Mouse (Mus musculus): ENCODE measurements around the gene Grsf1.
A peak's percentile ranks its signal among the peaks of the same experiment; 100 is the strongest.

The Grsf1 gene

GRCm38 (mm10) chr5:88675443-88676387 is at the start of gene Grsf1:
TSS of gene Grsf1 (minus strand) at chr5:88676171.
- DNase-seq (ENCODE audit: low spot score): peak; percentile 38

GRCm38 (mm10) chr5:88724030-88724429 is 48.1 kb upstream of the Grsf1 start:
- DNase-seq (ENCODE audit: low spot score): no peak

GRCm38 (mm10) chr5:88722213-88722600 is 46.2 kb upstream of the Grsf1 start:
- DNase-seq (ENCODE audit: low spot score): no peak

GRCm38 (mm10) chr5:88721565-88722212 is 45.7 kb upstream of the Grsf1 start:
- no peak for DNase-seq (ENCODE audit: low spot score)

GRCm38 (mm10) chr5:88721003-88721475 is 45.1 kb upstream of the Grsf1 start:
- DNase-seq (ENCODE audit: low spot score): no peak

GRCm38 (mm10) chr5:88720116-88721002 is 44.4 kb upstream of the Grsf1 start, which contains the start of gene Mob1b:
TSS of gene Mob1b (plus strand) at chr5:88720855.
- DNase-seq (ENCODE audit: low spot score): peak; percentile 84

GRCm38 (mm10) chr5:88716983-88717382 is 41.0 kb upstream of the Grsf1 start:
- no peak for DNase-seq (ENCODE audit: low spot score)

GRCm38 (mm10) chr5:88712328-88712727 is 36.4 kb upstream of the Grsf1 start:
- DNase-seq (ENCODE audit: low spot score): no peak

GRCm38 (mm10) chr5:88711618-88712224 is 35.8 kb upstream of the Grsf1 start:
- DNase-seq (ENCODE audit: low spot score): no peak

- no peak for DNase-seq (ENCODE audit: low spot score)
Measured at GRCm38 (mm10) chr5:88711128-88711527, 35.2 kb upstream of the Grsf1 start.

GRCm38 (mm10) chr5:88703551-88703950 is 27.6 kb upstream of the Grsf1 start:
- no peak for DNase-seq (ENCODE audit: low spot score)

GRCm38 (mm10) chr5:88702041-88702440 is 26.1 kb upstream of the Grsf1 start:
- no peak for DNase-seq (ENCODE audit: low spot score)

- DNase-seq (ENCODE audit: low spot score): no peak
Measured at GRCm38 (mm10) chr5:88699251-88699913, 23.4 kb upstream of the Grsf1 start.

GRCm38 (mm10) chr5:88697291-88697690 is 21.3 kb upstream of the Grsf1 start:
- no peak for DNase-seq (ENCODE audit: low spot score)

GRCm38 (mm10) chr5:88693057-88693456 is 17.1 kb upstream of the Grsf1 start:
- DNase-seq (ENCODE audit: low spot score): no peak

GRCm38 (mm10) chr5:88692586-88692985 is 16.6 kb upstream of the Grsf1 start:
- DNase-seq (ENCODE audit: low spot score): no peak

- DNase-seq (ENCODE audit: low spot score): no peak
Measured at GRCm38 (mm10) chr5:88691506-88692095, 15.6 kb upstream of the Grsf1 start.

GRCm38 (mm10) chr5:88690681-88691505 is 14.9 kb upstream of the Grsf1 start:
- no peak for DNase-seq (ENCODE audit: low spot score)

- DNase-seq (ENCODE audit: low spot score): no peak
Measured at GRCm38 (mm10) chr5:88689279-88689938, 13.4 kb upstream of the Grsf1 start.
